Mouse (Mus musculus): ENCODE measurements around the gene Vgll4.

The Vgll4 gene

DNA sequence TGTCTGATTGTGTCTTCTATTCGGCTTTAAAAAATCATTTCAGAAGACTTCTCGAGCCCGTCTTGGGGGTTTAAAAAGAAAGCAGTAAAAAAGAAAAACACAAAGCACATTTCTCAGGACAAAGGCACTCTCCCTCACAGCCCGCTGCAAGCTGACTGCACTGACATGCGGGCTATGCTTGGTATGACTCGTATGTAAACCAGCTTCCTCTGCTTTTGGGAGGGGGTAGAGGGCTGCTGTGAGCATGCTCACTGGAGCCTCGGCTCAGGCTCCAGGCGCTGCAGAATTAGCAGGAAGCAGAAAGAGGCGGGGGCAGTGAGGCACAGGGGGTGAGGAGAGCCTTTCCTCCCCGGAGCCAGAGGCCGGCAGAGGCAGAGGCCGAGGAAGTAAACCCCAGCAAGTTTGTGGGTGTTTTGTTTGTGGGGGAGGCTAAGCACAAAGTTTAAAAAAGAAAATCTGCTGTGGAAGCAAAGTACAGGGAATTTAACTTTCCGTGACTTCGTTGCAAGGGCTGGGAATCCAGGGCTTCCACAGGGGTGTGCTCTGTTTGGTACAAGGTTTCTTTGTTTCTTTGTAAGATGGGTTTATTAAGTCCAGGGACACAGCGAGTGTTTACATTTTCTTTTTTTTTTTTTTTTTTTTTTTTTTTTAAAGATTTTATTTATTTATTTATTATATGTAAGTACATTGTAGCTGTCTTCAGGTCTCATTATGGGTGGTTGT is 48.0 kb downstream of the Vgll4 start:
- DNase-seq (ENCODE audit: low read depth in 1 of 2, low spot score in 2 of 2), result peak; percentile 57 to 67

DNA sequence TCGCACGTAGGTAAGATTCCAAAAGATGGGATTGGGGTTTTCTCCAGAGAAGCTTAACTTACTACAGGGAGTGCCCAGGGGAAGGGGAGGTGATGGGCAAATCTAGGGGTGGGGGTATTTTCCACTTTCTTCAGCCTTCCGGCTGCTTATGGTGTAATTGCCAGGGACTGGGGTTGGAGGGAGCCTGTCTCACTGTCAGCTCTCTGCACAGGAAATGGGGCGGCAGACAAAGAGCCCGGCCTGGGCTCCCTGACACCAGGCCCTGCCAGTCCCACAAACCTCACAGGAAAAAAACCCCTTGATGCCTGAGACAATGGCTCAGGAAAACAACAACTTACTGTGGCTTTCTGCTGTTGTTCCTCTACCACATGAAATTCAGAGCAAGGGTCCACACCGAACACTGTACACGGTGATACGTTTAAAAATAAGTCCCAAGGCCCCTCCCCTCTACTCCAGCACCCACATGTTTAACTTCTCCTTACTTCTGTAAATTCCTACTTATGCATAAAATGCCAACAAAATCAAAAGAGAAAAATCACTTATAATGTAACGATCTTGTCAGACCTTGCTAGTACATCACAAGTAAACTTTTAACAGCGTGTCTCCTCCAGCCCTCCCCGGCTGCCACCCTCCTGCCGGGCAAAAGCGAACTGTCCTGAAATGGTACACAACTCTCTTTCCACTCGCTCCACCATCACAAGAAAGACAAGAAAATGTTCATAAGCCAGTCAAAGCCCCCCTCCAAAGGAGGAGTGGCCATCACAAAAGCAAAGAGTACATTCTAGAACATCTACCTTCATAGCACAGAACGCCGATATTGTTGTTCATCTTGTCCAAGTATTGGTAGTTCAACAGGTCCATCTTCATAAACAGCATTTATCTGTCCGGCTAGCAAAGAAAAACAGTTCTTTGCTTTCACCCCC is 49.0 kb downstream of the Vgll4 start:
- no peak for DNase-seq (ENCODE audit: low read depth in 1 of 2, low spot score in 2 of 2)

DNA sequence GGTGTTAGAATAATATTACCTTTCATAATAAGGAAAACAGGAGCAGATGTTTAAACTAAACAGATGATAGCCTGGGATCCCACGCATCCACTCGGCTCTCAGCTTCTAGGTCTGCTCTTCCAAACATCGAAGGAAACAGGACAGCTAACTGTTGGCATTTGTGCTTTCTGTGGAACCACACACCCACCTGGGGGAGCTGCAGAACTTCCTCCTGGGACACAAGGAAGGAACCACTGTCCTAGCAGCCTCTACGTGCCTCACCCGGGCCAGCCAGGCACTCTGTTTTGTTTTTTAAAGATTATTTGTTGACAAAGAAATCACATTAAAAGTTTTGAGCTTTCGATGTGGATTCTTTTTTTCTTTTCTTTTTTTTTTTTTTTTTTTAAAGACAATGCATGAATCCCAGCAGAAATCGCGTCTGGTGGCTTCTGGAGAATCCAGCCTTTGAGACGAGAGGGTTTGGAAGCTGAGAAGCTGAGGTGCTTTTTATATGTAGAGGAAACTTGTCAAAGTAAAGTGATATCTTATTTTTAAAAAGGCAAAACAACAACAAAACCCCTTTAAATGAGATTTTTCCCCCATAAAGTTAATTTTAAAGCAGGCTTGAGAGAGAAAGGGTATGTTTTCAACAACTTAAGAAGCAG is 50.0 kb downstream of the Vgll4 start:
- DNase-seq (ENCODE audit: low read depth in 1 of 2, low spot score in 2 of 2), result no peak

DNA sequence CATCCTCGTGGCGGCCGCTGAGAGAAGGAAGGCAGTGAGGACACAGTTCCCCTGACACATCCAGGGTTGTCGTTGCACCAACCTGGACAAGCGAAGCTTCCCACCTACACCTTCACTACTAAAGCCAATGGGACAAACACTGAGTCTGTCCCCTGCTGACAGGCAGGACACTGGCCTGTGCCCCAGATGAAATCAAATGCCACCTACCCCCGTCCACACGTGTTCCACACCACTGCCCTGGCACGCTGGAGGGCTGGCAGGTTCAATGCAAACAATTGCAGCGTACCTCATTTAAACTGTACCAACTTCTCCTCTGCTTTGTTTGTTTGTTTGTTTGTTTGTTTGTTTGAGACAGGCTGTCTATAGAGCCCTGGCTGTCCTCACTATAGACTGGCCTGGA is 50.8 kb downstream of the Vgll4 start:
- DNase-seq (ENCODE audit: low read depth in 1 of 2, low spot score in 2 of 2), result no peak

DNA sequence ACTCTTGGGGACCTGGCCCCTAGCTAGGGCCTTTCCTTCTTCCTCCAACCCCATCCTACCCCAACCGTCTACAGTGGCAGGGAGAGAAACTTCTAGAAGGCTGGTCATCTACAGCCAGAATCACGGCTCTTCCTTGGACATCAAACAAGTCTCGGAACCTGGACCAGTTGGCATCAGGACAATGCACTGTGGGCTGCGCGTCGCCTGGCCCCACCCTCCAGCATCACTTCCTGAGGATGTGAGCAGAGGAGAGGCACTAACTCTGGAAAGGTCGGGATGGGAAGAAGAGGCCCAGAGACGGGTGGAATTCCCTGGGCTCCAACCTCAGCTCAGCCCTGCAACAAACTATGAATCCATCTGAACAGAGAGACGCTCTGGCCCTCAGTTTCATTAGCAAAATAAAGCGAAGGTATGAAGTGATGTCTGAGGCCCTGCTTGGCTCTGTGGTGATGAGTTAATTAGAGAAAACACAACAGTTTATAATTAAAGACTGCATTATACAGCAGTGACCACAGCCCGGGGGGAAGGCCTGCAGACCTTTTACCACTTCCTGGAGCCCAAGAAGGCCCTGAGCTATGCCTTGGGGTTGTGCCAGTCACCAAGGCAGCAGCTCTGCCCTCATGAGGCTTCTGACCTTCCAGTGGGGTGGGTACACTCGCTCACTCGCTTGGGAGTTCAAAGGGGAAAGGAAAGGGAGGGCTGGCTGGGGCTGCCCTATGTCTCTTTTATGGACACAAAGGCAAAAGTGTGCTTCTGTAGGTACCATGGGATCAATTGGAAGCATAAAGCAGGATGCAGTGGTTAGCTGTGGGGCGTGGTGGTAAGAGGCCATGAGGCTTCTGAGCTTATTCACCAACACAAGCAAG is 51.8 kb downstream of the Vgll4 start:
- DNase-seq (ENCODE audit: low read depth in 1 of 2, low spot score in 2 of 2), result no peak

DNA sequence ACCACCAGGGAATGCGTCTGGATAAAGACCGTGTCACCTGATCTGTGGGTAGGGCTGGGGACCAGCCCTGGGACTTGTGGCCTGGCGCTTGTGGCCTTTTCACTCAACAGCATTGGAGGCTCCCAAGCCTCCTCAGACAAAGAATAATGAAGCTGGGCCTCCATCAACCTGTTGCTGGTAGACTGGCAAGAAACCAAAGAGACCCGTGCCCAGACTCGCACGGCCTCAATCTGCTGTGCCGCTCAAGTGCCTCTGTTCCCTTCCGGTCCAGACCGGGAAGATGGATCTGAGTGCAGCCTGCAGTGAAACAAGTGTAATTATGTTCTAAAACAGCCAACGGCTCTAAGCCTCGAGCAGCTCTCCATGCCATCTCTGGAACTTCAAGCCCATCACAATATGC is 52.7 kb downstream of the Vgll4 start:
- DNase-seq (ENCODE audit: low read depth in 1 of 2, low spot score in 2 of 2), result no peak

DNA sequence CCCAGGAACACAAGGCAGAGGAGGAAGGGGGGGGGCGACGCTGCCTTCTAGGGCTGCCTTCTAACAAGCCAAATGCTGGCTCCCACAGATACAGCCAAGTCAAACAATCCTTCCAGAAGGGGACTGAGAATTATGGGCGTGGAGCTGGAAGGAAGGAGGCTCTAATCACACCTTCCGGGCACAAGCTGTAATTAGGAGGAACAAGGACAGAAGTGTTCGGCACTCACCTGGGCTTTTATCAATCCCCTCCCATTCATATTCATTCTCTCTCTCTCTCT is 53.1 kb downstream of the Vgll4 start:
- no peak for DNase-seq (ENCODE audit: low read depth in 1 of 2, low spot score in 2 of 2)

DNA sequence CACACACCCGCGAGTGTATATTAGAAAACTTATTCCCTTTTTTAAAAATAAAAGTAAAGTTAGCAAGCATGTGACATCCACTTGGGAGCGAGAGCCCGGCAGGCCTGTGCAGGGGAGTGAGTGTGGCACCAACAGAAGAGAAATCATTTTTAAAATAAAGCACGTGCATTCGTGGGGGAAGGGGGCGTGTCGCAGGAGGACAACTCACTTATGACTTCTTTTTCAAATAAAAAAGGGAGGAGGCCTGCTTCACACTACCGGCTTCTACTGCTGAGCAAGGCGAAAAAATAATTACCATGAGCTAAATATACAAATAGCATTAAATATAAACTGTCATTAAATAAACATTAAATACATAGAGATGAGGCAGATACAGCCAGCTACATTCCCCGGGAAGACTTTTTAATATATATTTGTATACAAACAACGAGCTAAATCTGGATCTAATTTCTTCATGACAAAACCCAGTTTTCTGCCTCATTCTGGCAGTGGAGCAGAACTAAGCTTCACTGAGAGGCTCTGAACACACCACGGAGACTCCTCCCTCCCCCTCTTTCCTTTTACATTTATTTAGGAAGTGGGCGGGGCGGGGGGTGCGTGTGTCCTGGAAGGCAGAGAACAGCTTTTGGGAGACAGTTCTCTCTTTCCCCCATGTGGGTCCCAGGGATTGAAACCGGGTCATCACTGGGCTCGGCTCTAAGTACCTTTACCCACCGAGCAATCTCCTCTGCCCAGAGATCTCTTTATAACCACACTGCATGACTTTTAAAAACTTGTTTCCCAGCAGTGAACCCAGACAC is 53.7 kb downstream of the Vgll4 start:
- no peak for DNase-seq (ENCODE audit: low read depth in 1 of 2, low spot score in 2 of 2)

DNA sequence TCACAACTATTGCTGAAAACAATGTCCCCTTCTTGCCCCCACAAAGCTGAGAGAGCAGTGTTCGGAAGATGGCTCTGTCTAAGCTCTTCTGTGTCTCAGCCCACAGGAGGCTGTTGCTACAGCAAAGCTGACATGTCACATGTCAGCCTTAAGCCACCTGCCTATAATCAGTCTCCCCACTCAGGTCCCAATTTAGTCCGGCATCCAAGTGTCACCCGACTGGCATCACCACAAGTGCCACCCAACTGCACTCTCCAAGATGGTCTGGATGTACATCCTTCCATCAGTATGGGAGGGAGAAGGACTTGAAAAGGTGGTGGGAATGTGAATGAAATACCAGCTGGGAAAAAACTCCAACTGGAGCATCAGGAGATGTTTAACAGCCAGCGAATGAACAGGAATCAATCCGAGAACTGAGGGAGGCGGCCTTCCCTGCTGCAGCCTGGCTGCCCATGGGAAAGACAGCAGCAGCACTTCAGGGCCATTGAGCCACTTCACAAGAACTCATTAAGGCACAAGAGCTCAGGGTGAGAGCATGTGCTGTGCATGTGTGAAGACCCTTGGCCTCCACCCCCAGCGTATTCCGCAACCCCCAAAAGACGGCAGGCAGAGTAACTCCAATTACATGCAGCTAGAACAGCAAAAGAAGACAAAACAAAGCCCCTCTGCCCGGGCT is 55.6 kb downstream of the Vgll4 start:
- no peak for DNase-seq (ENCODE audit: low read depth in 1 of 2, low spot score in 2 of 2)

DNA sequence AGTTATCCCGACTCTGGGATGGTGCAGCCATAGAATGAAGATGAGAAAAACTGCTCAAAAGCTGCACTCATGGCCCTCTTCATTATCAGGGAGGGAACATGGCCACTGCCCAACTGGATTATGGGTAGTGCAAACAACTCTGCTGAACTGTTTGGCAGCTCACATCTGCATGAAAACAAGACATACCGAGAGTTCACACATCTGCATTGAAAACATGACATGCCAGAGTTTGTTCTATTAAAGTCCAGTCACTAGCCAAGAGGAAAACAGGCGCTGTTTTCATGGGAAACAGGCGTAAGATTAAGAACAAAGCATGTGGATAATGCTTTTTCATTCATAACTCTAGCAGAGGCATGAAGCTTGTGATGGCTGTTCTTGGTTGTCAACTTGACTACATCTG is 56.7 kb downstream of the Vgll4 start:
- no peak for DNase-seq (ENCODE audit: low read depth in 1 of 2, low spot score in 2 of 2)

DNA sequence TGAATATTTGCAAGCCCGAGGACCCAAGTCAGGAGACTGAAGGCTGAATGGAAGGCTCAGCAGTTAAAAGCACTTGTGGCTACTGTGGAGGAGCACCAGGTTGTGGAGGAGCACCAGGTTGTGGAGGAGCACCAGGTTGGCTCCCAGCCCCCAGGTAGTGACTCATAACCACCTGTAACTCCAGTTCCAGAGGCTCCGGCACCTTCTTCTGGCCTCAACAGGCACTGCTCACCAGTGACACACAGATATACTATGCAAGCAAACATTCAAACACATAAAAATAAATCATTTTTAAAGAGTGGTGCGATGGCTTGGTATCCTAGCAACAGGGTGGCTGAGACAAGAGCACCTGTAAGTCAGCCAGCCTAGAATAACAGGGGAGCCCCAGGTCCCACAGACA is 58.3 kb downstream of the Vgll4 start:
- no peak for DNase-seq (ENCODE audit: low read depth in 1 of 2, low spot score in 2 of 2)

DNA sequence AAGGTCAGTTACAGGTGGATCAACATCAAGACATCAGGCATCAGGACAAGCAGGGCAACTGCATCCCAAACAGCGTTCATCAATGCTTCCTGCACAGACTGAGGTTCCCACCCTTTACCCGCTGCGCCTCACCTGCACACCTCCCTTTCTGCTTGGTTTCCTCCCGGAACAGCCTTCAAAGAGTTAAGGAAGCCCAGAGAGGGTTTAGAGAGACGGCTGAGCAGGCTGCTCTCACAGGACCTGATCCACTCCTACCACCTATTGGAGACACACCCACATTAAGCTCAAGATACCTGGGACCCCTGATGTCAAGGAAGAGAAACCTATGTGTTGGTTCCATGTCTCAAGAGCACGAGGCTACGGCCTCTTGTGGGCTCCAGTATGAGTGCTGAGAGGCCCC is 60.0 kb downstream of the Vgll4 start:
- DNase-seq (ENCODE audit: low read depth in 1 of 2, low spot score in 2 of 2), result no peak

DNA sequence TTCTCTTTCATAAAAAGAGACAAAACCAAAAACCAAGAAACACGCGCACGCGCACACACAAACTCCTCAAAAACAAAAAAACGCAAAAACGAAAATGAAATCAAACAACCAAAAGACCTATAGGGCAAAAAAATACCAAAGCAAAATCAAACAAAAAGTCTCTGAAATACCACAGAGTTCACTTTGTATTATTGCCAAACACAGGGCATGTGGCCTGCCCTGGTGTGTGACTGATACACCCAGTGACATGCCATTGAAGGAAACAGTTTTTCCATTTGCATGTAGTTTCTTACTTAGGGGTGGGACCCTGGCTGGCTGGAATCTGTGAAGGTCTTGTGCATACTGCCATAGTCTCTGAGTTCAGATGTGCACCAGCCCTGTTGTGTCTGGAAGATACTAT is 62.3 kb downstream of the Vgll4 start:
- no peak for DNase-seq (ENCODE audit: low read depth in 1 of 2, low spot score in 2 of 2)

DNA sequence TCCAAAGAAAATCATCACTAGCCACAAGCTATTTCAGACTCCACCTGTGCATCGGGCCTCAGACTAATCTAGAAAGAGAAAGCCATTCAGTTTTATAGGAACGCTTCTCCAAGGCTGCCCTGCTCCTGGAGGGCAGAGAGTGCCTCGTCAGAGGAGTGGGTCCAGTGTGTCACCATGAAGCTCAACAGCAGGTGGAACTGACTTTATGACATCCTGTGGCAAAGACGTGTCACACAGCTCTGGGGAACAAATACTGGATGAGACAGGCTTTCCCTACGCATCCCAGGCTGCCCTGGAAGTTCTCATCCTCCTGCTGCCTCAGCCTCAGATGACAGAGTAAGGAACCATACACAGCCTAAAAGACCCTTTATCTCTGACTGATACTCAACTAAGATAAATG is 63.6 kb downstream of the Vgll4 start:
- no peak for DNase-seq (ENCODE audit: low read depth in 1 of 2, low spot score in 2 of 2)

DNA sequence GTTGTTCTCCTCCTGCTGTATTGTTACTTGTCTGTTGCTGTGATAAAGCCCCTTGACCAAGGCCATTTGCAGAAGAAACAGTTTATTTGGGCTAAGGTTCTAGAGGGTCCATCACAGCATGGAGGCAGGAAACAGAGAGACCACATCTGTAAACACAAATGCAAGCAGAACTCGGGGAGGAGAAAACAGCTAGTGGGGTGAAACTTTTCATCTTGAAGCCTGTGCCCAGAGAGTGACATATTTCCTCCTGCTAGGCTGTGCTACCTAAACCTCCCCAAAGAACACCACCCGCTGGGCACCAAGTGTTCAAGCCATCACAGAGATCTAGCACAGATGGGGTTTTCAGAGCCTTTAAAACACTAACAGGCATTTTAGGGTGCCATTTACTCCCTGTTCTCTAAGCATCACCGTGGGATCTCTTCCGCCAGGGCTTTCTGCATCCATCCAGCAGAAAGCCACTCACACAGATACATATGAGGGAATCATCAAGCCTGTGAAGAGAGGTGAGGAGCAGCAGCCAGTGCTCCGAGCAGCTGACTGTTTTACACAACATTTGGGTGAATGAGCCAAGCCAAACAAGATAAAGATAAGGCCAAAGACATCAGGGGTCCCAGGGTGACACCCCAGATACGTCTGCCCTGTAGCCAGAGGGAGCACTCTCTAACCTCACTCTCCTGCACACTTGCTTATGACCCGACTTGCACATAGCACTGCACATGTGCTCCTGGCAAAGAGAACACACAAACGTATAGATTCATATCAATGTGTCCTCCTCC is 64.4 kb downstream of the Vgll4 start:
- DNase-seq (ENCODE audit: low read depth in 1 of 2, low spot score in 2 of 2), result no peak

DNA sequence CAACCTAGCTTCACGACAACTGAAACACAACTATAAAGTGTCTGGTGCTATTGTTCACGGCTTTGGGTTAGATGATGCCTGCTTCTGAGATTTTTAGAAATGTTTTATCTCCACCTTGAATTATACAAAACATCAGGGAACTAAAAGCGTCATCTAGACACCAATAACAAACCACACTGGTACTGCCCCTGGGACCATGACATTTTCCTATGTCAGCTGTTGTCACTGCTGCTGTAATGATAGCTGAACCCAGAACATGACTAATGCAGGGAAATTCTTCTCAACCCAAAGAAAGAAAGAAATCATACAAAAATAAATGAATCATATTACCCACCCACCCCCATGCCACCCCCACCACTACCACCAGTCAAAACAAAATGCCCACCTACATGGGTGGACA is 65.0 kb downstream of the Vgll4 start:
- no peak for DNase-seq (ENCODE audit: low read depth in 1 of 2, low spot score in 2 of 2)

DNA sequence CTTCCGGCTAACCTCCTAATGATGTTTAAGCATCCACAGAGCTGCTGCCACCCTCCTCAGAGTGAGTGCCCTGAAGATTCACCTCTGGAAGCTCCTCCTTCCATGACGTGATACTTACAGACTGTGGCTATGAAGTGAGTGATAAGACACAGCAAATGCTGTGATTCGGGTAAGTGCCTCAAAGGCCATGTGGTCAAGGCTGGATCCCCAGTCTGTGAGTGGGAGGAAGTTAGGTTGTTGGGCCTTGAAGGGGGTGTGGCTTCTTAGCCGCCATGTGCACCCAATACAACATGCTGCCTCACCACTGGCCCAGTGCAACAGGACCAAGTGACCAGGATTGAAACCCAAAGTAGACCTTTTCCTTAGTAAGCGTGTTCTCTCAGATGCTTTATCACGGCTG is 65.6 kb downstream of the Vgll4 start:
- no peak for DNase-seq (ENCODE audit: low read depth in 1 of 2, low spot score in 2 of 2)

DNA sequence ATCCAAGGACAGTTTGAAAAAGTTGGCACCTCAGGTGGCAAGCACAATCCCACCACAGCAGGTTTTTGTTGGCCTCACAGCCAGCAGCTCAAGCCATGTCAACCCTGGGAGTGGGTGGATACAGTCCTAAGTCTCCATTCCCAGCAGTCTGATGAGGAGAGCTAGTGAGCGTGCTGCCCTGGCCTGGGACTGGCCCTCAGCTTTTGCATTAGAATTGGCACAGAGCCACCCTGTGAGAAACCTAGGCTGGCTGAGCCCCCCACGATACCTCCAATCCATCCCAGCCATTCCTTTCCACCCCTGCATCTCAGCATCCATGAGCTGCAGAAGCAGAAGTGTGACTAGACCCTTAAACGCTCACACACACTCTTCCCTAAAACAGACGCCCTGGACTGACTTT is 67.9 kb downstream of the Vgll4 start:
- no peak for DNase-seq (ENCODE audit: low read depth in 1 of 2, low spot score in 2 of 2)

DNA sequence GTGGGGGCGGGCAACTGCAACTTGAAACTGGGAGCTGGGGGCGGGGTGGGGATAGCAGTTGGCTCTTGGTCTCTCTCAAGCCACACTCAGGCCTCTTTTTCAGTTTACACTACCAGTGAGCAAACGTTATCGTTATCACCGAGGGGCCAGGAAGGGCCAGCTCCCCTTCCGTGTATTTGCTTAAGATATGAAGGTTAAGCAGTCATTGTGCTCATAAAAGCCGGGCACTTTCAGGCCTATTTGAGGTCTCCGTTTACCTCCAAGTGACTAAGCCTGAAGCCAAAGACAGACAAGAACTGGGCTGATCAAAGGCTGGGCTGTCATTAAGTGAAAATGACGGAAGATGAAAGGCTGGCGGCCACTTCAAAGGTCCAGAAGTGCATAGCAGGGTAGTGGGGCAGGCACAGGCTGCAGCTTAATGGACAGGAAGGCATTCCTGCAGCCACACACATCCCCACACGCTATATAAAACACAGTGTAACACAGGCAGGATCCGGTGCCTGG is 68.4 kb downstream of the Vgll4 start:
- no peak for DNase-seq (ENCODE audit: low read depth in 1 of 2, low spot score in 2 of 2)

All from monocyte, adult 2 months (primary cell).